9 mouse cellular contexts compared by ENCODE assay signal in the genomic region with DNA sequence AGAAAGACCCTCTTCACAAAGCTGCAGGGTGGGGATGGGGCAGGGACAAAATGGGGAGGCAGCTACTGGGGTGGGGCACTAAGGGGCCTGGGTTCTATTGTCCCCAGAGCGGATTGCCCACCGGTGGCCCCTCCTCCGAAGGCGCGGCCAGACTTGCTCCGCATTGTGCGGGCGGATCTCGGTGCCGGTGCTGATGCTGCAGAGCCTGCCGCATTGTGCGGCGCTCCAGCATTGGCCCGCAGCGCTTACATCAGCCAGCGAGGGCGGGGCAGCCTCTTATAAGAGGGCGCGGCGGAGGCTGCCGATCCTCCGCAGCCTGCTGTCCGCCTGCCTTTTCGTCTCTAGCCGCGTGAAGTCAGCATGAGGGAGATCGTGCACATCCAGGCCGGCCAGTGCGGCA. TPM values are rescaled to one million over a fixed set of nuclear protein-coding genes. Genes with fewer than 3 reads are reported as not detected.
A peak's percentile ranks its signal among the peaks of the same experiment; 100 is the strongest.
DNase-seq lines count a peak whose midpoint lies in the region; ATAC-seq and TF ChIP-seq lines count a peak whose summit lies in the region.
"Had no signal": no experiment of that assay in that cellular context is flagged by ENCODE, and none has a peak within 500 bp of the region (broad histone marks: within the 10 kb centered on the region; RNA-seq: fewer than 3 reads in every experiment).

TSS of gene Tubb3 (plus strand) at position 179 of the 400 bp plus-strand sequence.

- WGBS in cerebellum, adult 2 months = under 1% methylated on average over 29 of the region's 29 CpGs
- WGBS in forebrain, embryonic 16.5 days = under 1% methylated on average over 29 of the region's 29 CpGs

- H3K4me1 ChIP-seq in cerebellum, adult 2 months (ENCODE audit: control insufficient read depth, insufficient read depth, low read length) = peaks cover 27% of the 10 kb centered on the region
- peaks cover 30% of the 10 kb centered on the region for H3K4me1 ChIP-seq in forebrain, embryonic 16.5 days (replicated peaks; ENCODE audit: control insufficient read depth, insufficient read depth, low read length)

- no peaks in the 10 kb centered on the region for H3K36me3 ChIP-seq in forebrain, embryonic 16.5 days (ENCODE audit: control insufficient read depth, insufficient read depth)

- TF ChIP-seq POLR2A in cerebellum, adult 2 months (IDR thresholded peaks at IDR 0.05; ENCODE audit: borderline replicate concordance, insufficient read depth, low read length) = peak; percentile 98

- intact Hi-C loops in left cerebral cortex, postnatal 36 days (cut with DNase I) = no loop called here

- peak within 1 kb of the TSS; percentile 97 for H3K9ac ChIP-seq in forebrain, embryonic 16.5 days (replicated peaks; ENCODE audit: low read depth, low read length)

- peak within 1 kb of the TSS; percentile 98 for H3K4me2 ChIP-seq in forebrain, embryonic 16.5 days (ENCODE audit: low read length)

- no peaks in the 10 kb centered on the region for H3K27me3 ChIP-seq in cerebellum, adult 2 months (ENCODE audit: control insufficient read depth, insufficient read depth, low read length)
- no peaks in the 10 kb centered on the region for H3K27me3 ChIP-seq in forebrain, embryonic 16.5 days (replicated peaks; ENCODE audit: control insufficient read depth, insufficient read depth, low read length)

- peak within 1 kb of the TSS; percentile 81 for H3K4me3 ChIP-seq in cerebellum, adult 2 months (replicated peaks; ENCODE audit: insufficient read depth, low read depth, low read length)
- peak within 1 kb of the TSS; percentile 92 for H3K4me3 ChIP-seq in forebrain, embryonic 16.5 days (replicated peaks; ENCODE audit: low read length)

- no peak for TF ChIP-seq CTCF in cerebellum, adult 2 months (IDR thresholded peaks at IDR 0.05; ENCODE audit: borderline replicate concordance, insufficient read depth, low read depth, low read length)

- ATAC-seq in forebrain, embryonic 16.5 days = peak; percentile 95
- ATAC-seq in inflammation-experienced regulatory T-cells, adult 6 months = peak; percentile 72
- ATAC-seq in monocyte, adult 5-6 weeks (replicated peaks; ENCODE audit: insufficient number of reproducible peaks, low FRiP score, low TSS enrichment, poor library complexity, severe bottlenecking) = peak; percentile 42; the same call in 1 of the 2 replicates

- DNase-seq in urinary bladder, postnatal 14 days (ENCODE audit: low spot score) = peak; percentile 44
- DNase-seq in urinary bladder, postnatal 10 days (ENCODE audit: low spot score) = no peak
- DNase-seq in cerebellum, adult 2 months = peak; percentile 96
- DNase-seq in left cerebral cortex, postnatal 36 days (ENCODE audit: low spot score in 2 of 2) = peak; percentile 90 to 93
- peak; percentile 82 for DNase-seq in testis, postnatal 10 days (ENCODE audit: low spot score)

- H3K27ac ChIP-seq in cerebellum, adult 2 months (ENCODE audit: insufficient read depth, low read length) = peak within 1 kb of the TSS; percentile 71
- H3K27ac ChIP-seq in forebrain, embryonic 16.5 days (ENCODE audit: low read length) = peak within 1 kb of the TSS; percentile 98

- no peaks in the 10 kb centered on the region for H3K9me3 ChIP-seq in forebrain, embryonic 16.5 days (ENCODE audit: control insufficient read depth, low read length)

RNA-seq across cellular contexts. Expression of gene Tubb3, which starts in this region (rescaled TPM):
- 670 and 684 TPM in 2 replicates for polyA plus RNA-seq in cerebellum, adult 2 months (2012; rRNA removed)
- polyA plus RNA-seq in forebrain, embryonic 16.5 days (2015; fragmentation: Nextera tagmentation; extraction: Ambion mirVana) = 1,828 and 2,004 TPM in 2 replicates
- 1 to 10 TPM in 1 of 3 experiments, under 1 TPM in 1, not detected in 1; 0.30 to 2.0 TPM for polyA plus RNA-seq in inflammation-experienced regulatory T-cells, adult 6 months (2017; shearing (Covaris generic))
- 100 to 1,000 TPM; 399 to 458 TPM for total RNA-seq in left cerebral cortex, postnatal 36 days (2021)
- total RNA-seq in monocyte, adult 5-6 weeks (2017) = 0.29 to 0.96 TPM (median 0.76 TPM) in 3 replicates
- total RNA-seq: liver, adult 2 months had no signal
- polyA plus RNA-seq: liver, adult 2 months had no signal

Comparison
In these comparisons a context has a peak if more than half of its experiments do, and no peak if none do; other contexts are left out.
1. RNA of gene Tubb3 (total RNA-seq): 399 to 458 TPM in left cerebral cortex, postnatal 36 days; 0.29 to 0.96 TPM in monocyte, adult 5-6 weeks; every median in the first group is over 100 times any median in the second.
2. RNA of gene Tubb3 (polyA plus RNA-seq): 1,828 to 2,004 TPM in forebrain, embryonic 16.5 days and 670 to 684 TPM in cerebellum, adult 2 months; 0.30 to 2.0 TPM in inflammation-experienced regulatory T-cells, adult 6 months; every median in the first group is over 100 times any median in the second.
3. Peak in ATAC-seq in monocyte, adult 5-6 weeks; RNA of the gene not detected or under 1 TPM.
4. ATAC-seq: peak in every context shown above with its lines; median percentile 95 in forebrain, embryonic 16.5 days; 72 in inflammation-experienced regulatory T-cells, adult 6 months; 42 in monocyte, adult 5-6 weeks.